Mouse (Mus musculus) gastrocnemius, postnatal 10 days (tissue): ENCODE measurements around the gene Mfrp. TPM values are rescaled to one million over a fixed set of nuclear protein-coding genes. Genes with fewer than 3 reads are reported as not detected.

Experiments
- DNase-seq: peaks from one replicate; pipeline ENCODE4 v3.0.0; 2021; ENCODE audit warnings: mixed read lengths
- total RNA-seq, 2 experiments: library from RNA; stranded (reverse); gene quantifications; 2 replicates each; pipeline ENCODE4 v1.2.3; 2021

The Mfrp gene
- total RNA-seq, 2 experiments from 2014 or later: 0.18 TPM; not detected in 1

DNA sequence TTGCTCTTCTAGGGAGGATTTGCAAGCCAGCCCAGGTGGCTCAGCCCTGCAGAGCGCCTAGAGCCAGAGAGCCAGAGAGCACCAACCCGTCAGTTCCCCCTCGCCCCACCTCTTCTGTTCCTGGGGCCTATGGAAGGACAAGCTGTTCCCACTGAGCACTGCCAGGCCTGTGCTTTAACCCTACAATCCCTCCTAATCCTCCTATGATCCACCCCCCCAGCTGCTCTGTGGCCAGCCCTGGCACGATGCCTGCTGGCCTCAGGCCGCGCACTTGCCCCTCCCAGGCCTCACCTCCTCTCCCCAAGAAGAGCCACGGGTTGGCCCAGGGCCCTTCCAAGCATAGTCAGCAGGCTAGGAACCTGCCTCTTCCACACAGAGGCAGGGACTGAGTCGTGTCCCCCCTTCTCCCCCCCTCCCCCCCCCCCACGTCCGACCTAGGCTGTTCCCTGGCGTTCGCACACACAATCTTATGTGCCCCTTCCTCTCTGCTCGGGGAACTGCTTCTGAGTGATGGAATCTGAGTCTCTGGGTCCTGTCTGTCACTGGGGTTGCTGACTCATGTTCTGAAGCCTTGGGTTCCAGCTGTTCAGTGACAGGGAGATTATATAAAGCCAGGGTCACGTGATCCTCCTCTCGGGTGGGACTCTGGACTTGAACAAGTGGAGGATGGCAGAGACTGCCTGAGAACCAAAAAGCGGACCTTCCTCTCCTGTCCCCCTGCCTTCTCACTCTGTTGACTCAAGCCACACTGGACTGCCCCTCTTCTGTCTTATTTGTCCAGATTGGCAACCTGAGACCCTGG lies 22.4 kb upstream of the Mfrp start:
- peak; percentile 84 for DNase-seq

DNA sequence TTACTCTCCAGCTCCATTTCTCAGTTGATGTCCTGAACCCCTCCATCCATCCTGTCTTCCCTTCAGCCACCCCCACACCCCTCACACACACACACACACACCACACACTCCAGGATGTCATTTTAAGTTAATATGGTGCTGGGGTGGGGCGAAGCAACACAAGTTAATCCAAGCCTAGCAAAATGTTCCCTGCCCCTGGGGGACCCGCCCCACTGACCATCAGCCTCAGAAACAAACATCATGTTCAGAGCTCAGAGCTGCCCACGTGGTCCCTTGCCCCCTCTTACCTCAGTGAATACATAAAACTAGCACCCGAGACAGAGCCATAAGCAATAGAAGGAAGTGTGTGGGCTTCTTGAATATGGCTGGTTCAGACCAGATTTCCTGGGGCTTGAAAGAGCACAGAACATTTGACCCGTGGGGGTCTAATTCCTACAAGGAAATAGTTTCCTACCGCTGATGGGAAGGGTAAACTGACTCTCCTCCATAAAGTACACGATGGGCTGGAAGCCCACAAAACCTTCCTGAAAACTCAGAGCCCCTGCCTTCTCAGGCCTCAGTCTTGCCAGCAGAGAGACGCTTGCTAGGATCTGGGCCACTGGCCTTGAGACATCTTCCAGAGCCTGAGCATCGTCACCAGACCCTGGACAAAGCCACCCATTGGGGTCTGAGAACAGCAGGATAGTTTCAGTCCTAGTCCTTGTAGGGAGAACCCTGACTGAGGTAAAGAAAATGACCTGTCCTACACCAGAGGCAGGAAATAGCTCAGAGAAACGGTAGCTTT lies 21.3 kb upstream of the Mfrp start:
- DNase-seq: no peak

DNA sequence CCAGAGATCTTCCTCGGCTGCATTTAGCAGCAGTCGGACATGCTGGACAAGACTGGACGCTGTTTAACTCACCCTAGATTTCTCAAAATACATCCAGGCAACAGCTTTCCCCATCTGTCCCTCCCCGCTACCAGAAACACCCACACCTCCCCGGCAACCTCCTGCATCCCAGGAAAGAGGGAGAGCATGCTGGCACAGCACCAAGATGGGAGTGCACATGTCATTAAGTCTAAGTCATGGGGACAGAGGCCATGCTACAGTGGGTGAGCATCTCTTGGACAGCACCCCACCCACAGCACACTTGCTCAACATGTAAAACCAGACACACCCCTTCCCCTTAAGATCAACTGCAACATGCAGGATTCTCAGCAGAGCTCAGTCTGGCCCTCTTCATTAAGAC lies 20.6 kb upstream of the Mfrp start:
- no peak for DNase-seq

DNA sequence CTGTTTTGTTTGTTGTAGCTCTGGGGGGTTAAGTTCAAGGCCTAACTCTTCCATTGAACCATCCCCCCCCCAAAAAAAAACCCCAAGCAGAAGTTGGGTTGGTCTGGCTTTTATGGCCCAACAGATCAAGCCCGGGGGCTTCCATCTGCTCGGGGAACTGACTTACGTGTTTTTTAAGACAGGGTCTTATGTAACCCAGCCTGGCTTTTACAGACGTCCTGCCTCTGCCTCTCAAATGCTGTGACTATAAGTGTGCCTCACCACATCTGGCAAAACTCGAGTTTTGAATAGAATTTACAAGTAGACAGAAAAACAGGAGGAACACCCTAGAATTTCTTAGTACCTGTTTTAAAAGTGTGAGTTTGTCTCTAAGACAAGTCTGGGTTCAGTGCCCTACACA lies 19.9 kb upstream of the Mfrp start:
- DNase-seq: no peak

DNA sequence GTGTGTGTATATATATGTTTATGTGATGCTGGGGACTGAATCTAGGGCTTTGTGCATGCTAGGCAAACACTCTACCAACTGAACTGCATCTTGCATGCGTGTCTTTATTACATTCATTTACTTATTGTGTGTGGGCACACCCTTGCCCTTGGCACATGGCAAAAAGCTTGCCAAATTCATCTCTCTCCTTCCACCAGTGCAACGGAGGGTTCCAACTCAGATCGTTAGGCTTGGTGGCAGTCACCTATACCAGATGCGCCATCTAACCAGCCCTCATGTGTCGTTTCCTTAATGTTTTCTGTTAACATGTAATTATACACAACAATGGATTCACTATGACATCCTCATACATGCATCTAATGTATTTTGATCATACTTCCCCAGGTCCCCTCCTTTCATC lies 19.3 kb upstream of the Mfrp start:
- no peak for DNase-seq

DNA sequence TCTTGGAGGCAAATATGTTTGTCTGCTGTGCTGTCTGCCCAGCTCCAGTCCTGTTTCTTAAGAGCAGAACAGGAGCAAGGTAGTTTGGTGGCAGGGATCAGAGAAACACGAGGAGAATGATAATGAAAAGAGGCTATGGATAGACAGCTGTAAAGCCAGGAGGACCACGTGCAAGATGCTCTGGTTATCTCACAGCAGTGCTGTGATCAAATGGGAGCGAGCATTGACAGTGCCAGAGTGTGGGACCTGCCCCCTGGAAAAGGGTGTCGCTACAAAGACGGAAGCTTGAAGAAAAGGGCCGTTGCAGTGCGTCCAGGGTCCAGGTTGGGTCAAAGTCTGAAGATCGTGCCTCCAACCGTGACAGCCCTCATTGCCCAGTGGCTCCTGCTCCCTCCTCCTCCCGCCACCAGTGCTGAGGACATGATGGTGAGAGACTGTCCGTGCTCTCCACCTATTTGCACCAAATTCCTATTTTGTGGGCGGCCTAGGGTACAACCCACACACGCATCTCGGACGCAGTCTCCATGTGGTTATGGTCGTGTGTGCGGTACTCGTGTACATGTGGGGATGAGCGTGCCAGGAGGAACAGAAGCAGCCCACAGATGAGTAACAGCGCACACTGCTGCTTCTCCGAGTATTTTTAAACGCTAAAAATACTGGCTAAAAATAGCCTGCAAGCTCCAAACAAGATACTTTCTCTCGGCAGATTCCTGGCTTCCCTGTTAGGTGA lies 18.0 kb upstream of the Mfrp start:
- no peak for DNase-seq

DNA sequence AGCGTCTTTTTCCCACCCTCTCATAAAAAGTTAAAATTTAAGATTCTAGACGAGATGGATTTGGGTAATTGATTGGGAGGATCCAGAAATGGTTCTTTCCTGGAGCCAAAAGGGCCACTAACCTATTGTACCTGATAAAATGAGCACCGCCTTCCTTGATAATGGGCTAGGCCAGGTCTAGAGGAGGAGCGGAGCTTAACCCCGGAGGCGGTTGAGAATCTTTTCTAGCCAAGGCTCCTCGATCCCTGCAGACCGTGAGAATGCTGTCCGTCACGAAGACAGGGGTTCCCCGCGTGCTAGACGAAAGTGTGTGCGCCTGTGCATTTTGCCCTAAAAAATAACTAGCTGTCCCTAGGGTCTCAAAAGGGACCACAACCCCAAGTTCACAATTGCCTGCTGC lies 17.3 kb upstream of the Mfrp start:
- no peak for DNase-seq

DNA sequence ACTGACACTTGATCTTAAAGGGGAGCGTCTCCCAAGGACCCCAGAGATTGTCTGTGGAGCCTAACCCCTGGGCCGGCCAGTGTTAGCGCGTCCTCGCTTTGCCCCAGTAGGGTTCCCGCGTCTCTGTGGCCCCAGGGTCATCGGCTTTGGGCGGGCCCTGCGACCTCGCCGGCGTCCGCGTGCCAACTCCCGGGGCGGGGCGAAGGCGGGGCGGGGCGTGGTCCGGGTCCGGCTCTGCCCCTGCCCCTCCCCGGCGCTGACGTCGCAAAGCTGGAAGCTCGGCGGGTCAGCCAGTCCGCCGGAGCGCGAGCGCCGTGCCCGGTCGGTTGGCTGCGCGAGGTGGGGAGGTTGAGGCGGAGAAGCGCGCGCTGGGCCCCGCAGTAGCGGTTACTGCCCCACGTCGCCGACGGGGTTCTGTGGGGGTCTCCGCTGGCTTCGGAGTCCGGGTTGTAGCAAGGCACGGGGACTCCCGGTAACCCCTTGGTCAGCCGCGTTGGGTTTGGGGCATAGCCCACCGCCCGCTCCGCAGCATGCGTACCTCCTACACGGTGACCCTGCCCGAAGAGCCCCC lies 16.8 kb upstream of the Mfrp start:
- peak; percentile 98 for DNase-seq

DNA sequence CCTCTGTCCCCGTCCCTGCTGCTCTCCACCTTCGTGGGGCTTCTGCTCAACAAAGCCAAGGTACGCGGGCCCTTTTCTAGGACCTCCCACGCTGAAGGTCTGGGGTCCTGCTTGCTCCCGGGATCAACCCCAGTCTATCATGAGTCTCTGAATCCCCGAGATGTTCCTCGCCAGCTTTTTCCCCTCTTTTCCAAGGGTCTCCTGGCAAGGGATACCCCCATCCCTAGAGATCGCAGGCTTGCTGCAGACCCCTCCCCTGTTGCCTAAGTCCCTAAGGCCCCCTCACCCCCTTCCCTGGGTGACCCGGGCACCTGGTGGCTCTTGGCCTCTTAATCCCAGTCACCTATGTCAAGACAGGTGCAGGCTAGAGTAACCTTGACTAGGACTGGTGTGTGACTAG lies 16.3 kb upstream of the Mfrp start:
- DNase-seq: no peak

DNA sequence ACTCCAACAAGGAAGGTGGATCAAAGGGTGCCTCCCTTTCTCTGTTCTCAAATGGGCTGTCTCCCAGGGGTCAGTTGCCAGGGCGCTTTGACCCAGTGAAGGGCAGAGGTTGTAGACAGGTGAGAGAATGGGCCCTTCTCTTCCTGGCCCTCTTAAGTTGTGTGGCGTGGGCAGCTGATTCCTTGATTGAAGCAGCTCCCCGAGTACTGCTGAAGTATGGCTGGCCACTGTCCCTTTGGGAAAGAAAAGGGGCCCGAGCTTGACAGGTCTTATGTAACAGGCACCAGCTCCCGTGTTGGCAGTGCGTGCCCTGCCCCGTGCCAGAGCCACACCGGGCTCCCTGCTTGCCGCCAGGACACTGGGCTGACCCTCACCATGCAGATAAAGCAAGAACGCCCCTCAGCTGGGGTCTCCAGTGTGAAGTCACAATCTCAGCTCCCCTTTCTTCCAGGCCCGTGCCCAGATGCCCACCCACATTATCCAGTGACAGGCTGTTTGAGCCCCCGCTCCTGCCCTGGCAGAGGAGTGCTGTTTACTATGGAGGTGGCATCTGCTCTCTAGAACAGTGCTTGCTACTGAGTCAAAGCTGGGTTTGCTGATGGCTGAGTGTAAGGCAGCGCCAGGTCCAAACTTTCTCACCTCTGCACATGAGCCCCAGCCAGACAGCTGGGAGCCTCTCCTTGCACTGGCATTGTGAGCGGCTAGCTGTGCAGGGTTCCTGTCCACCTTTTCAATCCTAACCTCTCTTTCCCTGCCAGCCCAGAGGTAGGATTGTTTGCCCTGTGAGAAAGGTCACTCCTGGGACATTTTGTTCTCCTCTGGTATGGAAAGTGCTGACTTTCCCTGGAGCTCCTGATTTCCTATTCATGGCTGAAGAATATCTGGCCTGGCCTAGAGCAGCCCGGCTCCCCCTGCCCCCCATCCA lies 15.5 kb upstream of the Mfrp start:
- peak; percentile 59 for DNase-seq

DNA sequence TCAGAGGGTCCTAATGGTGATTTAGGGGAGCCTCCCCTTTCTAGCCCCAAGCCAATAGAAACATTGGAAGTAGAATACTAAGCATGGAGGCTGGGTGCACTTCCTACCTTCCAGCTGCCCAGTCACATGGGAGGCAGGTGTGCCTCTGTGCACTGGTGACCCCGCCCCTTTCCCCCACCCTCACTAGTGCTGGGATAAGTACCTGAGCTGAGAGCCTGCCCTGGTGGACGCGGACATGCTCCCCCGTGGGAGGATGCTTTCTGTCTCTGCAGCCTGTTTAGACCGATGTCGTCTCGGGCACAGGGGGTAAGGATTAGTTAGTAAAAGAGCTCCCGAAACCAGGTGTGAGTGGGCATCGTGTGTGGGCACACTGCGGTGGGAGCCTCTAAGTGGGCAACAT lies 14.6 kb upstream of the Mfrp start:
- DNase-seq: no peak

DNA sequence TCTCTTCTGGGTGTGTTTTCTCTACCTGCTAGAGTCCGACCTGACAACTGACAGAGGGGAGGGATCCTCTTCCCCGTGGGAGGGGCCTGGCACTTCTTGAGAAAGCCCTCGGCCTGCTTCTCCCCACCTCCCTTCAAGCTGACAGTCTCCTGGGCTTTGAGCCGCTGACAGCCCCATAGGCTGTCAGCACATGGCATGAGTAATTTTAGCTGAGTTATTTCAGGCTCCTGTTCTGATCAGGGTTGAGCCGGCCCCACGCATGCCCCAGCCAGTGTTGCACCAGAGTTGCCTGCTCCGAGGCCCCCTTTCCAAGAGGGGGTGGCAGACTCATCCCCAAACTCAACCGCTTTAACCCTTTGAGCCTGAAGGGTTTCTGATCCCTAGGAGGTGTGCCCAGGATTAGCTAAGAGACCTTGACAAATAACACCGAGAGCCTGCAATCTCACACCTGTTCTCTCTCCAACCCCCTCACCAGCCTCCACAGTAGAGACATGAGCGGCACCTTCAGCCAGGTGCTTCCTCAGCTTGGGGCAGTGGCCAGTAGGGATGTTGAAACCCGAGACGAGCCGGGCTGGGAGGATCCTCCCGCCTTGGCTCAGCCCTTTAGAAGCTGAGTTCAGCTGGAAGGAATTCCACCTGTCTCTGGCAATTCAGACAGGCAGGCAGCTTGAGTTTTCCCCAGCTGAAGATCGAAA lies 13.6 kb upstream of the Mfrp start:
- peak; percentile 38 for DNase-seq

DNA sequence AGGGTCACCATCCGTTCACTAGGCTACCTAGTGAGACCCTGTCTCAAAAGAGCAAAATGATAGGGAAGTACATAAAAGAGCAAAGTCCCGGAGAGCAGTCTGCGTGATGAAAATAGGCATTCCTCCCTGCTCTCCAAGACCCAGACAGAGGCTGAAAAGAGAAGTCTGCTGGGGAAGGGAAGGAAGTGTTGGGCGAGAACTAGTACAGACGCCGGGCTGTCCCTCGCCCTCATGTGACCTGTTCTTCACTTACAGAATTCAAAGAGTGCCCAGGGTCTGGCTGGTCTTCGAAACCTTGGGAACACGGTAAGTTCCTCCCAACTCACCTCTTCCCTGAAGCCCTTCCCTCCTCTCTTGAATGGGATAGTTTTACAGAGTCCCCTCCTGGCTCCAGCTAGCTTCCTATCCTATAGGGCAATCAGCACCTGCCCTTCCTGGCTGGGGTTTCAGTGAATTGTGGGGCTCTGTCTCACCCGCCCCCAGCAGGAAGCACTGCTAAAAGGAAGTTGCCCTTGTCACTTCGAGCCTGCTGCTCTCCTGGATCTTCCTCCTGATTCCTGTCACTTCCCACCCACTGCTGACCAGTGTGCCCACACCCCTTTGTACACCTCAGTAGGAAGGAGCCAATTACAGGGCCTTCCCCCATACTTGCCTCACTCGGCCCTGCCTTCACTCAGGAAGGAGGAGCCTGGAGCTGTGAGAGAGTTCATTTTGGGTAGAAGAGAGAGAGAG lies 12.5 kb upstream of the Mfrp start:
- DNase-seq: no peak

DNA sequence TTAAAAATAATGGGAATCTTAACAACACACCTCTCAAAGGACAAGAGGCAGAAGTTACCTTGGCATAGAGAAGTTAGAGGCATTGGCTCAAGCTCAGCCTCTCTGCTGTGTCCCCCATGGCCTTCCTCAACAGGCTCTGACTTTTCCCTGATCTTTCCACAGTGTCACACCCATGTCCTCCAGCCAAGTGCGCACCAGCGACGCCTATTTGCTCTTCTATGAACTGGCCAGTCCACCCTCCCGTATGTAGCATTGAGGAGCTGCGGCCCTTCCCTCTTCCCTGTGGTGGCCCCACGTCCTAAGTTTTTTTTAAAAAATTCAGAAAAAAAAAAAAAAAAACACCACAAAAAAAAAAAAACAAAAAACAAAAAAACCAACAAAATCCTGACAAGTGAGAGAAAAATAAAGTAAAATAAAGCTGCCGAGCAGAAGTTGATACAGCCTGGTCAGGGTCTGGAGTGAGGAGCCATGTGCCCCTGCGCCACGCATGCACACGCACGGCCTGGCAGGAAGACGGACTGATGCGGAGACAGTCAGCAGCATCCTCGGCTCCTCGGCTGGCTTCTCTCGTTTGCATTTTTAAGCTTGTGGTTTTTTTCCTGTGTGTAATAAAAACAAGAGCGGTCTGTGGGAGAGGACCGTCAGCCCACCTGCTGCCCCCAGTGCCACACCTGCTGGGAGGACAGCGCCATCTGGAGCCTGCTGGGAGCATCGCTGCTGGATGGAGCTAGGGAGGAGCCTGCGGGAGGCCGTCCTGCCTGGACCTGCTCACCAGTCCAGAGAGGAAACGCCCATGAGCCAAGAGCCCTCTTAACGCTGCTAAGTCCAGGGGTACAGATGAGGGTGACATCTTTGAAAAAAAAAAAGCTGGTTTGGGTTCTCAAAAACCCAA lies 7.7 kb upstream of the Mfrp start:
- peak; percentile 82 for DNase-seq

DNA sequence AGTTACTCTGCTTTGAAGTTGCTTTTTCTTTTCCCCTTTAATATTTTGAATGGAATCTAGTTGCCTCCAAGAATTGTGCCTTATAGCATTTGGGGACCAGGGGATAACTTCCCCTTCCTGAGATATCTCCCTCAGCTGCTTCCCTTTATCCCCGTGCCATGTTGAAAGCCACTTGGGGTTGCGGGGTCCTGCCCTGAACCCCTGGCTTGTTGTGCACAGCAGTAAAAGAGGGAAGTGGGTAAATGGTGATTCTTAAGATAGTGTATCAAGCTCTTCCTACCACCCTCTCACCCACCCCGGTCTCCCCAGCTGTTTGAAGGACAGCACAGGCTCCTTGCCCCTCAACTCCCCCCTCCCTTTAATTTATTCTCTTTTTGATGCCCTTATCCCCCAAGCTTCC lies 6.8 kb upstream of the Mfrp start:
- no peak for DNase-seq

DNA sequence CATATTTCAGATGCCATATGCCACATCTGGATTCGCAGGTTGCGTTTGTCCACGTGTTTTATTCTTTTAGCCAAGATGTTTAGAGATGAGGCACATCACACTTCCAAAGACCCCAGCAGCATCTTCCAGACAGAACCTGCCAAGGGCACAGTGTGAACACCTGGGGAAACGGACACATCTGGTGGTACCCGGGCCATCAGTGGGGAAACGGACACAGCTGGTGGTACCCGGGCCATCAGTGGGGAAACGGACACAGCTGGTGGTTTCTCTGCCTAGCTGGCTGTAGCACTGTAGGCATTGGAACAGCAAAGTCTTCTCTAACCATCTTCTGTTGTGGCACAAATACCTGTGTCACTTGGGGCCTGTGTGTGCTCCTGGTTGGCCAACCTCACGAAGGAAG lies 5.7 kb upstream of the Mfrp start:
- no peak for DNase-seq

DNA sequence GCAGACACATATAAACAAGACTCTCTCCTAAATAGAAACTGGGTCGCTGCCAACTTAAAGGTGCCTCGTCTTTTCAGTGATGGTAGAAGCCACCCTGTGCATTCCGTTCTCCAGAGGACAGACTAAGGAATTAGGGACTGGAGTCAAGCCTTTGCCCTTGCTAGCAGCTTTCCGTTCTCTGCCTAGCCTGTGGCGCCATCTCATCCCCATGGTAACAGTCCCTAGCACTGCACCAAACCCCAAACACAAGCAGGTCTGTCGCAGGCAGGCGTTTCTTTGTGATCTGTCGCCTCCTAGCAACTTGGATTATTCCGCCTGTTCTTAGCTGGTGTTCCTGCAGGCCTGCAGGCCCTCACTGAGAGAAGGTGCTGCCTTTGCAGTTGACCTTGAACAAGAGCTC lies 5.0 kb upstream of the Mfrp start:
- no peak for DNase-seq

DNA sequence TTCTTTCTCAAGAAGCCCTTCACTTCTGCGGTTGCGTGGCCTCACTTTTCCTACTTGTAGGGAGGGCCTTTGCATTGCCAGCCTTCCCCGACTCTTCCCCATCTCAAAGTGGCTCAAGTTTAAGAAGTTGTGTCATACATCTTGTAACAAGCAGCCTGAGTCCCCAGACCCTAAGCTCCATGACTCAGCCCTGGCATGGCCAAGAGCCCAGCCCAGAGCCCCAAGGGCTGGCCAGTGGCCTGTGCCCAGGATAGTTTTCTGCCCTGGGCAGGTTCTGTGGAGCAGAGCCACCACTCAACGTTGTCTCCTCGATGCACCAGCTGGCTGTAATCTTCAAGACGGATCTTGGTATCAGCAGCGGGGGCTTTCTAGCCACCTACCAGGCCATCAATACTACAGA lies 3.4 kb downstream of the Mfrp start:
- no peak for DNase-seq

DNA sequence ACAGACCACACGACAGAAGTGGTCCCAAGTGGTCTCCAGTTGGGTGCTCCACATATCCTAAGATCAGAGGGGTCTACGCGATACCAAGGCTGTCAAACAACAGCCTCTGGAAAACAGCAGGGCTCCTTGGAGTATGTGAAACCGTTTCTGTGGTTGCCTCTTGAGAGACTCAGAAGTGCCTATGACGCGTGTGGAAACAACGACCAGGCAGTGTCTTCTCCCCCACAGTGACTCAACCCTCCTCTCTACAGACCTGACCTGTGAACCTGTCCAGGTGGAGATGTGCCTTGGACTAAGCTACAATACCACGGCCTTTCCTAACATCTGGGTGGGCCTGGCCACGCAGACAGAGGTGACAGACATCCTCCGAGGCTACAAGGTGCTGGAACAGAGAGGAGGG lies 4.3 kb downstream of the Mfrp start:
- DNase-seq: no peak
